Mouse (Mus musculus): ENCODE data around the gene Zbtb40. TPM values are rescaled to one million over a fixed set of nuclear protein-coding genes. Genes with fewer than 3 reads are reported as not detected.
A peak's percentile ranks its signal among the peaks of the same experiment; 100 is the strongest.

Gene Zbtb40
- polyA plus RNA-seq, 1 experiment from 2014 or later = 4.6 TPM

- Histone ChIP-seq H3K9me3 (replicated peaks) (no peaks in the 10 kb centered on the region), H3K4me2 (replicated peaks) (no peak overlapping the region), H3K27me3 (peaks cover 54% of the 10 kb centered on the region), H3K9ac (no peak overlapping the region), H3K27ac (replicated peaks) (no peak overlapping the region), H3K36me3 (no peaks in the 10 kb centered on the region), H3K4me1 (no peaks in the 10 kb centered on the region), H3K4me3 (replicated peaks) (no peak overlapping the region)
- WGBS = 68% methylated on average over 3 of the region's 3 CpGs
- no peak for ATAC-seq (ENCODE audit: insufficient number of reproducible peaks, low FRiP score, low TSS enrichment, low read depth)
Measured at GRCm38 (mm10) chr4:137054932-137055331, 6.3 kb upstream of the Zbtb40 start.

- no peak for ATAC-seq (ENCODE audit: insufficient number of reproducible peaks, low FRiP score, low TSS enrichment, low read depth)
- H3K9ac ChIP-seq = no peak overlapping the region
- no peak overlapping the region for H3K4me2 ChIP-seq (replicated peaks)
- no peak overlapping the region for H3K4me3 ChIP-seq (replicated peaks)
- peaks cover 57% of the 10 kb centered on the region for H3K27me3 ChIP-seq
- H3K27ac ChIP-seq (replicated peaks) = no peak overlapping the region
- no peaks in the 10 kb centered on the region for H3K9me3 ChIP-seq (replicated peaks)
- H3K36me3 ChIP-seq = no peaks in the 10 kb centered on the region
- WGBS = 66% methylated on average over 5 of the region's 5 CpGs
- no peaks in the 10 kb centered on the region for H3K4me1 ChIP-seq
Measured at GRCm38 (mm10) chr4:137053810-137054209, 5.2 kb upstream of the Zbtb40 start.

- Histone ChIP-seq H3K9ac (peak overlapping the region; percentile 69), H3K9me3 (replicated peaks) (no peaks in the 10 kb centered on the region), H3K36me3 (no peaks in the 10 kb centered on the region), H3K4me3 (replicated peaks) (peak overlapping the region; percentile 97), H3K4me1 (peaks cover 28% of the 10 kb centered on the region), H3K4me2 (replicated peaks) (peak overlapping the region; percentile 70), H3K27me3 (peaks cover 31% of the 10 kb centered on the region), H3K27ac (replicated peaks) (peak overlapping the region; percentile 82)
- peak; percentile 13; the same call in 1 of the 2 replicates for ATAC-seq (ENCODE audit: insufficient number of reproducible peaks, low FRiP score, low TSS enrichment, low read depth)
- under 1% methylated on average over 52 of the region's 52 CpGs for WGBS
Measured at GRCm38 (mm10) chr4:137047840-137048549, 606 bp downstream of the Zbtb40 start.

- ATAC-seq (ENCODE audit: insufficient number of reproducible peaks, low FRiP score, low TSS enrichment, low read depth) = no peak
- Histone ChIP-seq H3K27ac (replicated peaks) (no peak overlapping the region), H3K9me3 (replicated peaks) (no peaks in the 10 kb centered on the region), H3K4me3 (replicated peaks) (no peak overlapping the region), H3K9ac (no peak overlapping the region), H3K27me3 (peaks cover 15% of the 10 kb centered on the region), H3K4me1 (peaks cover 36% of the 10 kb centered on the region), H3K4me2 (replicated peaks) (no peak overlapping the region), H3K36me3 (no peaks in the 10 kb centered on the region)
- 88% methylated on average over 5 of the region's 5 CpGs for WGBS
Measured at GRCm38 (mm10) chr4:137046110-137046509, 2.5 kb downstream of the Zbtb40 start.

GRCm38 (mm10) chr4:137044516-137044915 is 4.1 kb downstream of the Zbtb40 start:
- Histone ChIP-seq H3K27ac (replicated peaks) (peak overlapping the region; percentile 76), H3K27me3 (no peaks in the 10 kb centered on the region), H3K9ac (no peak overlapping the region), H3K36me3 (no peaks in the 10 kb centered on the region), H3K4me2 (replicated peaks) (no peak overlapping the region), H3K4me3 (replicated peaks) (no peak overlapping the region), H3K4me1 (peaks cover 36% of the 10 kb centered on the region), H3K9me3 (replicated peaks) (no peaks in the 10 kb centered on the region)
- ATAC-seq (ENCODE audit: insufficient number of reproducible peaks, low FRiP score, low TSS enrichment, low read depth) = peak; percentile 65
- WGBS = 30% methylated on average over 5 of the region's 5 CpGs

GRCm38 (mm10) chr4:137043799-137044198 is 4.8 kb downstream of the Zbtb40 start:
- H3K9ac ChIP-seq = no peak overlapping the region
- peak overlapping the region; percentile 12; the same call in 1 of the 2 replicates for H3K4me3 ChIP-seq (replicated peaks)
- no peak for ATAC-seq (ENCODE audit: insufficient number of reproducible peaks, low FRiP score, low TSS enrichment, low read depth)
- WGBS = 17% methylated on average over 11 of the region's 11 CpGs
- H3K27me3 ChIP-seq = no peaks in the 10 kb centered on the region
- peak overlapping the region; percentile 28 for H3K4me2 ChIP-seq (replicated peaks)
- peak overlapping the region; percentile 76 for H3K27ac ChIP-seq (replicated peaks)
- H3K4me1 ChIP-seq = peaks cover 36% of the 10 kb centered on the region
- no peaks in the 10 kb centered on the region for H3K36me3 ChIP-seq
- no peaks in the 10 kb centered on the region for H3K9me3 ChIP-seq (replicated peaks)

GRCm38 (mm10) chr4:137042039-137042438 is 6.6 kb downstream of the Zbtb40 start:
- H3K4me2 ChIP-seq (replicated peaks) = no peak overlapping the region
- no peaks in the 10 kb centered on the region for H3K9me3 ChIP-seq (replicated peaks)
- no peaks in the 10 kb centered on the region for H3K36me3 ChIP-seq
- H3K4me3 ChIP-seq (replicated peaks) = no peak overlapping the region
- ATAC-seq (ENCODE audit: insufficient number of reproducible peaks, low FRiP score, low TSS enrichment, low read depth) = no peak
- no peak overlapping the region for H3K9ac ChIP-seq
- no peaks in the 10 kb centered on the region for H3K27me3 ChIP-seq
- WGBS = 87% methylated on average over 8 of the region's 8 CpGs
- H3K4me1 ChIP-seq = peaks cover 42% of the 10 kb centered on the region
- H3K27ac ChIP-seq (replicated peaks) = no peak overlapping the region

- ATAC-seq (ENCODE audit: insufficient number of reproducible peaks, low FRiP score, low TSS enrichment, low read depth) = no peak
- Histone ChIP-seq H3K9me3 (replicated peaks) (no peaks in the 10 kb centered on the region), H3K4me1 (peaks cover 42% of the 10 kb centered on the region), H3K4me2 (replicated peaks) (no peak overlapping the region), H3K27me3 (no peaks in the 10 kb centered on the region), H3K36me3 (no peaks in the 10 kb centered on the region), H3K27ac (replicated peaks) (no peak overlapping the region), H3K9ac (no peak overlapping the region), H3K4me3 (replicated peaks) (no peak overlapping the region)
- 61% methylated on average over 10 of the region's 10 CpGs for WGBS
Measured at GRCm38 (mm10) chr4:137041161-137041621, 7.4 kb downstream of the Zbtb40 start.

GRCm38 (mm10) chr4:137039441-137039840 is 9.2 kb downstream of the Zbtb40 start:
- no peaks in the 10 kb centered on the region for H3K36me3 ChIP-seq
- H3K27ac ChIP-seq (replicated peaks) = no peak overlapping the region
- no peak overlapping the region for H3K4me2 ChIP-seq (replicated peaks)
- 95% methylated on average over 7 of the region's 7 CpGs for WGBS
- H3K4me3 ChIP-seq (replicated peaks) = no peak overlapping the region
- H3K4me1 ChIP-seq = peaks cover 32% of the 10 kb centered on the region
- ATAC-seq (ENCODE audit: insufficient number of reproducible peaks, low FRiP score, low TSS enrichment, low read depth) = no peak
- no peak overlapping the region for H3K9ac ChIP-seq
- H3K9me3 ChIP-seq (replicated peaks) = no peaks in the 10 kb centered on the region
- H3K27me3 ChIP-seq = no peaks in the 10 kb centered on the region

GRCm38 (mm10) chr4:137038501-137038900 is 10.1 kb downstream of the Zbtb40 start:
- H3K27ac ChIP-seq (replicated peaks) = peak overlapping the region; percentile 35; the same call in 1 of the 2 replicates
- no peak overlapping the region for H3K9ac ChIP-seq
- H3K4me1 ChIP-seq = peaks cover 28% of the 10 kb centered on the region
- H3K36me3 ChIP-seq = no peaks in the 10 kb centered on the region
- no peak overlapping the region for H3K4me2 ChIP-seq (replicated peaks)
- ATAC-seq (ENCODE audit: insufficient number of reproducible peaks, low FRiP score, low TSS enrichment, low read depth) = no peak
- no peak overlapping the region for H3K4me3 ChIP-seq (replicated peaks)
- no peaks in the 10 kb centered on the region for H3K27me3 ChIP-seq
- H3K9me3 ChIP-seq (replicated peaks) = no peaks in the 10 kb centered on the region
- WGBS = 46% methylated on average over 3 of the region's 3 CpGs

GRCm38 (mm10) chr4:137038096-137038495 is 10.5 kb downstream of the Zbtb40 start:
- no peak for ATAC-seq (ENCODE audit: insufficient number of reproducible peaks, low FRiP score, low TSS enrichment, low read depth)
- Histone ChIP-seq H3K36me3 (no peaks in the 10 kb centered on the region), H3K4me3 (replicated peaks) (no peak overlapping the region), H3K27me3 (no peaks in the 10 kb centered on the region), H3K27ac (replicated peaks) (peak overlapping the region; percentile 35; the same call in 1 of the 2 replicates), H3K9ac (no peak overlapping the region), H3K9me3 (replicated peaks) (no peaks in the 10 kb centered on the region), H3K4me2 (replicated peaks) (no peak overlapping the region), H3K4me1 (peaks cover 25% of the 10 kb centered on the region)
- WGBS = 31% methylated on average over 8 of the region's 8 CpGs

Measured in embryonic facial prominence, embryonic 15.5 days (tissue).